ENCODE assay signal across 17 mouse cellular contexts in genomic region chr10:108601672-108602412, GRCm38 (mm10).
A peak's percentile ranks its signal among the peaks of the same experiment; 100 is the strongest.
DNase-seq lines count a peak whose midpoint lies in the region; ATAC-seq and TF ChIP-seq lines count a peak whose summit lies in the region.
"Had no signal": no experiment of that assay in that cellular context is flagged by ENCODE, and none has a peak within 500 bp of the region (broad histone marks: within the 10 kb centered on the region; RNA-seq: fewer than 3 reads in every experiment).

No protein-coding gene starts in this region.

- no peak for DNase-seq in forebrain, embryonic 10.5 days (ENCODE audit: extremely low spot score, low spot score)
- peak; percentile 40 to 54 for DNase-seq in layer of hippocampus, adult 2 months (ENCODE audit: low spot score in 2 of 2)
- no peak for DNase-seq in layer of hippocampus, adult 9-10 months (ENCODE audit: low spot score)
- peak; percentile 12 for DNase-seq in MEL (ENCODE audit: low read depth, low spot score)
- no peak for DNase-seq in urinary bladder, adult 2 months (ENCODE audit: low spot score)
- no peak for DNase-seq in spleen, postnatal 14 days (ENCODE audit: low spot score in 2 of 2)
- DNase-seq: cerebellum, postnatal 10 days; gastrocnemius, postnatal 14 days; kidney, adult 18-20 months; kidney, postnatal 4 days; lung, postnatal 4 days; right cerebral cortex, adult 18-20 months had no signal

- 0 out of 2 replicates have a peak, but pooled peaks cover 6% of the 10 kb centered on the region for H3K36me3 ChIP-seq in forebrain, embryonic 15.5 days
- peaks cover 5% of the 10 kb centered on the region for H3K36me3 ChIP-seq in forebrain, embryonic 10.5 days (replicated peaks)
- H3K36me3 ChIP-seq in MEL (ENCODE audit: control insufficient read depth in 1 of 2, insufficient read depth in 2 of 2, low read length in 2 of 2) = no peaks in the 10 kb centered on the region; a peak in 1 of 4 replicates
- H3K36me3 ChIP-seq in heart, embryonic 16.5 days (ENCODE audit: control insufficient read depth, insufficient read depth) = no peaks in the 10 kb centered on the region

- no peak overlapping the region for H3K4me2 ChIP-seq in forebrain, embryonic 15.5 days (replicated peaks)
- H3K4me2 ChIP-seq in heart, embryonic 16.5 days (ENCODE audit: low read depth, low read length) = peak overlapping the region; percentile 48
- H3K4me2 ChIP-seq: hindbrain, embryonic 15.5 days; midbrain, embryonic 13.5 days; neural tube, embryonic 13.5 days had no signal

- ATAC-seq in forebrain, embryonic 15.5 days (replicated peaks) = peak; percentile 63; the same call in 1 of the 2 replicates
- ATAC-seq in heart, embryonic 16.5 days (replicated peaks; ENCODE audit: extremely low read depth, insufficient read depth, low FRiP score) = peak; percentile 79
- ATAC-seq: midbrain, embryonic 13.5 days had no signal

- H3K4me3 ChIP-seq in forebrain, embryonic 15.5 days = no peak overlapping the region
- no peak overlapping the region for H3K4me3 ChIP-seq in forebrain, embryonic 10.5 days
- H3K4me3 ChIP-seq in layer of hippocampus, adult 2 months = no peak overlapping the region
- H3K4me3 ChIP-seq in MEL (ENCODE audit: control insufficient read depth in 1 of 2, insufficient read depth in 1 of 2, low read depth in 2 of 2, low read length in 2 of 2) = no peak overlapping the region
- no peak overlapping the region for H3K4me3 ChIP-seq in heart, embryonic 16.5 days (ENCODE audit: low read length)
- H3K4me3 ChIP-seq: hindbrain, embryonic 15.5 days; midbrain, embryonic 13.5 days; neural tube, embryonic 13.5 days had no signal

- no peak for TF ChIP-seq CTCF in layer of hippocampus, adult 2 months (conservative IDR thresholded peaks at IDR 0.05)
- no peak for TF ChIP-seq CTCF in MEL (IDR thresholded peaks at IDR 0.05 in 2 of 3, conservative IDR thresholded peaks at IDR 0.05 in 1 of 3; ENCODE audit: control insufficient read depth in 1 of 3, insufficient read depth in 1 of 3, low read depth in 2 of 3, low read length in 3 of 3, poor library complexity in 1 of 3, severe bottlenecking in 1 of 3)

- H3K4me1 ChIP-seq in forebrain, embryonic 15.5 days = peaks cover 9% of the 10 kb centered on the region; the same call in 1 of the 2 replicates
- no peaks in the 10 kb centered on the region for H3K4me1 ChIP-seq in forebrain, embryonic 10.5 days
- no peaks in the 10 kb centered on the region for H3K4me1 ChIP-seq in MEL (ENCODE audit: control insufficient read depth in 1 of 2, insufficient read depth in 2 of 2, low read length in 2 of 2)
- H3K4me1 ChIP-seq in heart, embryonic 16.5 days (ENCODE audit: control insufficient read depth, insufficient read depth, low read length) = peaks cover 9% of the 10 kb centered on the region
- H3K4me1 ChIP-seq: hindbrain, embryonic 15.5 days; neural tube, embryonic 13.5 days had no signal

- 81% methylated on average over 8 of the region's 8 CpGs for WGBS in forebrain, embryonic 15.5 days
- WGBS in forebrain, embryonic 10.5 days = 94% methylated on average over 8 of the region's 8 CpGs
- 22% methylated on average over 8 of the region's 8 CpGs for WGBS in heart, embryonic 16.5 days

- TF ChIP-seq RAD21 in MEL (IDR thresholded peaks at IDR 0.05; ENCODE audit: low read depth, low read length) = no peak

- no peak for TF ChIP-seq EP300 in MEL (IDR thresholded peaks at IDR 0.05; ENCODE audit: low read depth in 1 of 2, low read length in 2 of 2)

- H3K79me2 ChIP-seq in MEL (ENCODE audit: control insufficient read depth, insufficient read depth, low read length, poor library complexity) = no peaks in the 10 kb centered on the region

- TF ChIP-seq POLR2A in MEL (IDR thresholded peaks at IDR 0.05; ENCODE audit: control insufficient read depth in 1 of 2, insufficient read depth in 1 of 2, low read depth in 1 of 2, low read length in 2 of 2, poor library complexity in 1 of 2) = no peak

- H3K27ac ChIP-seq in forebrain, embryonic 15.5 days (replicated peaks) = peak overlapping the region; percentile 13; the same call in 1 of the 2 replicates
- H3K27ac ChIP-seq in forebrain, embryonic 10.5 days = no peak overlapping the region
- H3K27ac ChIP-seq in layer of hippocampus, adult 2 months = peak overlapping the region; percentile 93
- H3K27ac ChIP-seq in MEL (ENCODE audit: control insufficient read depth, low read depth, low read length) = no peak overlapping the region
- H3K27ac ChIP-seq in heart, embryonic 16.5 days (ENCODE audit: low read length) = peak overlapping the region; percentile 57
- H3K27ac ChIP-seq: midbrain, embryonic 13.5 days; neural tube, embryonic 13.5 days had no signal

- H3K27me3 ChIP-seq in forebrain, embryonic 15.5 days = no peaks in the 10 kb centered on the region
- no peaks in the 10 kb centered on the region for H3K27me3 ChIP-seq in forebrain, embryonic 10.5 days (ENCODE audit: poor library complexity, severe bottlenecking)
- H3K27me3 ChIP-seq in MEL (ENCODE audit: control insufficient read depth in 1 of 2, insufficient read depth in 2 of 2, low read length in 2 of 2) = peaks cover 0 to 3% of the 10 kb centered on the region in 2 experiments; a peak in 1 of 4 replicates
- H3K27me3 ChIP-seq in heart, embryonic 16.5 days (ENCODE audit: control insufficient read depth, insufficient read depth, low read length) = no peaks in the 10 kb centered on the region
- H3K27me3 ChIP-seq: hindbrain, embryonic 15.5 days; midbrain, embryonic 13.5 days; neural tube, embryonic 13.5 days had no signal

- H3K9ac ChIP-seq in forebrain, embryonic 15.5 days (replicated peaks) = no peak overlapping the region
- H3K9ac ChIP-seq in MEL (ENCODE audit: control insufficient read depth, low read depth, low read length, poor library complexity, severe bottlenecking) = no peak overlapping the region
- 0 out of 2 replicates have a peak overlapping the region, but pooled peaks have one; percentile 21 for H3K9ac ChIP-seq in heart, embryonic 16.5 days (ENCODE audit: low read length)
- H3K9ac ChIP-seq: hindbrain, embryonic 15.5 days; midbrain, embryonic 13.5 days; neural tube, embryonic 13.5 days had no signal

- H3K9me3 ChIP-seq in forebrain, embryonic 15.5 days = peaks cover 5% of the 10 kb centered on the region; the same call in 1 of the 2 replicates
- H3K9me3 ChIP-seq in forebrain, embryonic 10.5 days = peaks cover 12% of the 10 kb centered on the region
- H3K9me3 ChIP-seq in MEL (replicated peaks; ENCODE audit: insufficient read depth, low read length) = no peaks in the 10 kb centered on the region; the same call in 1 of the 2 replicates
- peaks cover 8% of the 10 kb centered on the region for H3K9me3 ChIP-seq in heart, embryonic 16.5 days (replicated peaks; ENCODE audit: control insufficient read depth, low read length)
- H3K9me3 ChIP-seq: hindbrain, embryonic 15.5 days had no signal

TF ChIP-seq in MEL, 35 proteins besides CTCF, POLR2A, EP300 and RAD21:
- TF ChIP-seq ZNF384 (IDR thresholded peaks at IDR 0.05; ENCODE audit: low read depth, low read length) (no peak), GATA1 (IDR thresholded peaks at IDR 0.05; ENCODE audit: low read depth, low read length) (peak; percentile 25; the same call in 1 of the 2 replicates), POLR2AphosphoS5 (IDR thresholded peaks at IDR 0.05; ENCODE audit: borderline replicate concordance, low read depth, low read length) (no peak), SMC3 (IDR thresholded peaks at IDR 0.05; ENCODE audit: low read depth, low read length) (no peak)
TF ChIP-seq in MEL: peak in this region for 1.

Comparison
In these comparisons a context has a peak if more than half of its experiments do, and no peak if none do; other contexts are left out.
1. H3K27ac ChIP-seq: peak in forebrain, embryonic 15.5 days (single experiment), layer of hippocampus, adult 2 months (single experiment) and heart, embryonic 16.5 days (single experiment); none in forebrain, embryonic 10.5 days (single experiment) and MEL (single experiment).
2. DNase-seq: peak in layer of hippocampus, adult 2 months (2 of 2) and MEL (single experiment); none in forebrain, embryonic 10.5 days (single experiment), layer of hippocampus, adult 9-10 months (single experiment), urinary bladder, adult 2 months (single experiment) and spleen, postnatal 14 days (0 of 2).